Mouse (Mus musculus) liver, embryonic 15.5 days (tissue): ENCODE measurements around the gene Olr1. TPM values are rescaled to one million over a fixed set of nuclear protein-coding genes. Genes with fewer than 3 reads are reported as not detected.

Source experiments
- ATAC-seq: fragments of 200-750 bp; cut with Nextera tagmentation; 2 replicates; pipeline ENCODE4 v1.8.0; 2017; ENCODE audit warnings: moderate number of reproducible peaks, mild to moderate bottlenecking, moderate library complexity; ENCODE audit not compliant: insufficient read depth
- H3K27ac ChIP-seq: fragments of 300-500 bp; sonication (generic); replicated peaks from 2 replicates; pipeline ENCODE4 v1.5.1; 2015; ENCODE audit warnings: mild to moderate bottlenecking, inconsistent platforms
- H3K27me3 ChIP-seq: fragments of 300-500 bp; sonication (generic); 2 replicates; pipeline ENCODE4 v1.6.1; 2015; ENCODE audit warnings: mild to moderate bottlenecking, inconsistent platforms
- H3K36me3 ChIP-seq: fragments of 300-500 bp; sonication (generic); replicated peaks from 2 replicates; pipeline ENCODE4 v1.6.1; 2015; ENCODE audit warnings: moderate library complexity, mild to moderate bottlenecking, inconsistent platforms
- H3K4me1 ChIP-seq: fragments of 300-500 bp; sonication (generic); replicated peaks from 2 replicates; pipeline ENCODE4 v1.6.1; 2015; ENCODE audit warnings: inconsistent platforms
- H3K4me2 ChIP-seq: fragments of 300-500 bp; sonication (generic); 2 replicates; pipeline ENCODE4 v1.6.1; 2015; ENCODE audit warnings: moderate library complexity, mild to moderate bottlenecking, inconsistent platforms
- H3K4me3 ChIP-seq: fragments of 300-500 bp; sonication (generic); replicated peaks from 2 replicates; pipeline ENCODE4 v1.5.1; 2015; ENCODE audit warnings: mild to moderate bottlenecking, inconsistent platforms
- H3K9ac ChIP-seq: fragments of 300-500 bp; sonication (generic); 2 replicates; pipeline ENCODE4 v1.6.1; 2015; ENCODE audit warnings: moderate library complexity, mild to moderate bottlenecking, inconsistent platforms
- H3K9me3 ChIP-seq: fragments of 300-500 bp; sonication (generic); replicated peaks from 2 replicates; pipeline ENCODE4 v1.6.1; 2016; ENCODE audit warnings: inconsistent platforms
- WGBS: fragments of 180-500 bp; shearing (Covaris S2); methylation state at CpG from one replicate; pipeline ENCODE4 v1.1.7; 2015; ENCODE audit warnings: mixed read lengths; ENCODE audit not compliant: insufficient replicate concordance; 5-methylcytosine and 5-hydroxymethylcytosine counted together
- polyA plus RNA-seq: library from polyadenylated mRNA; unstranded; fragments of >200 nt; fragmentation: Nextera tagmentation; extraction: Ambion mirVana; gene quantifications from 2 replicates; pipeline ENCODE4 v1.2.1, GENCODE M21; 2015

Gene Olr1
- polyA plus RNA-seq, 1 experiment from 2014 or later, result 1.3 TPM

DNA sequence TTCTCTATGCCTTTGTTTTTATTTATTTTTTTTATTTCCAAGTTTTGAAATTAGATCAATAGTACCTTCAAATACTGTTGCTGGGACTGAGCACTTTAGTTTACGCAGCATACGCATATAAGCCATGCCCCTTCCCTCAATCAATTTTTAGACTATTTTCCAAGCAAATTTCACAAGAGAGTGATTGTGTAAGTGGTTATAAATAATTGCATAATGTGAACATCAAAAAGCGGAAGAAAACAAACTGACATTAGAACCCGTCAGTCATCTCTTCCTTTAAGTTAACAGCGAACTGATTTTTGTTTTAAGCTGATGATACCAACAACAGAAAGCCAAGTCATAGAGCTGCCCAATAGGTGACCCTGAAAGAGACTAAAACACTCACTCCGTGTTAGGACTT lies 35.6 kb downstream of the Olr1 start:
- 67% methylated on average over 6 of the region's 6 CpGs for WGBS
- Histone ChIP-seq H3K4me2 (no peak overlapping the region), H3K27ac (no peak overlapping the region), H3K9me3 (no peaks in the 10 kb centered on the region), H3K27me3 (no peaks in the 10 kb centered on the region), H3K9ac (no peak overlapping the region), H3K4me3 (no peak overlapping the region), H3K36me3 (no peaks in the 10 kb centered on the region), H3K4me1 (no peaks in the 10 kb centered on the region)
- ATAC-seq, result no peak

DNA sequence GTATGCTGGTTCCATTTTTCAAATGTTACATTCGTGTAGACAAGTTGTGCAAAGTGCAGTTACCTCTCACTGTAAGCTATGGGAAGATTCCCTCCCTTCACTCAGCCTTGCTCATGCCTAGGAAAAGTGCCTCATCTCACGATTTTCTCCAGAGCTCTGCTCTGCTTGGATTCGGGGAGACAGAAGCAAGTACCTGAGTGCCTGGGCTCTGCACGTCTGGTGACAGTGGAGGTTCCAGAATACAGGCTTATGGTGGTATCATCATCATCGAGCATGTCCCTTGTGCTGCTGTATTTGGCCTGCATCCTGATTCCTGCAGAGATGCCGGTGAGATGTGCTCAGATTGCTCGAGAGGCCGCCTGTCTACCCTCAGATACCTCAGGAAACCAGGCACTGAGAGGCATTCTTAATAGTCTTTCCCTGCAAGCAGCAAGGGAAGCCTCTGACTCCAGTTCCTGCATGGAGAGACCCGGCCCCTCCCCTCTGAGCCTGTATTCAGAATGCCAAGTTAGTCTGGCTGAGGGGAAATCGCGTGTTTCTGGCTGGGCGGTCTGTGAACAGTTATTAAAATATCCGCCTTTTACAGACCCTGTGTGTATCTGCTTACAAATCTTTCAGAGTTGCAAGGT lies 55.4 kb downstream of the Olr1 start, which contains the start of gene Clec1a:
TSS of gene Clec1a (minus strand) at position 590 of the 629 bp plus-strand sequence.
- H3K9ac ChIP-seq, result no peak within 1 kb of the TSS
- no peak within 1 kb of the TSS for H3K4me3 ChIP-seq
- H3K27ac ChIP-seq, result no peak within 1 kb of the TSS
- no peaks in the 10 kb centered on the region for H3K4me1 ChIP-seq
- H3K36me3 ChIP-seq, result no peaks in the 10 kb centered on the region
- ATAC-seq, result no peak
- H3K27me3 ChIP-seq, result no peaks in the 10 kb centered on the region
- H3K4me2 ChIP-seq, result no peak within 1 kb of the TSS
- no peaks in the 10 kb centered on the region for H3K9me3 ChIP-seq
- 41% methylated on average over 13 of the region's 13 CpGs for WGBS

DNA sequence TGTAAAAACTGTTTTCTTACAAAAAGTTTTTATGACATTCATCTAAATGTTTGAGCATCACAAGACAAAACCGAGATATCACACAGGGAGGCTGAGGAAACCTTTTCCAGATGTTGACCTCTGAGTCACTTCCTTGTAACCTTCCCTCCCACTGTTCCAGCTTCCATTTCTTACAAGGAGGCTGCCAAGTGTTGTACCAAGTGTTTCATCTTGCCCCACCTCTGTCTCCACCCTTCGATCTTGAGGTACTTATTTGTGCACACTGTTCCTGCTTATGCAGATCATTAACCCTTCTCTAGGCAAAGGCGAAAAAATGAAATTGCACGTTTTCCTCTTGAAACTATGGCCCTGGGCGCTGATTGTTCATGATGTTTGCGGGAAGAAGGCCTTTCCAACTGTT lies 57.2 kb downstream of the Olr1 start:
- WGBS, result 64% methylated on average over 6 of the region's 6 CpGs
- no peaks in the 10 kb centered on the region for H3K4me1 ChIP-seq
- no peak overlapping the region for H3K4me2 ChIP-seq
- no peaks in the 10 kb centered on the region for H3K27me3 ChIP-seq
- ATAC-seq, result no peak
- no peaks in the 10 kb centered on the region for H3K36me3 ChIP-seq
- H3K9me3 ChIP-seq, result no peaks in the 10 kb centered on the region
- H3K4me3 ChIP-seq, result no peak overlapping the region
- no peak overlapping the region for H3K27ac ChIP-seq
- no peak overlapping the region for H3K9ac ChIP-seq

DNA sequence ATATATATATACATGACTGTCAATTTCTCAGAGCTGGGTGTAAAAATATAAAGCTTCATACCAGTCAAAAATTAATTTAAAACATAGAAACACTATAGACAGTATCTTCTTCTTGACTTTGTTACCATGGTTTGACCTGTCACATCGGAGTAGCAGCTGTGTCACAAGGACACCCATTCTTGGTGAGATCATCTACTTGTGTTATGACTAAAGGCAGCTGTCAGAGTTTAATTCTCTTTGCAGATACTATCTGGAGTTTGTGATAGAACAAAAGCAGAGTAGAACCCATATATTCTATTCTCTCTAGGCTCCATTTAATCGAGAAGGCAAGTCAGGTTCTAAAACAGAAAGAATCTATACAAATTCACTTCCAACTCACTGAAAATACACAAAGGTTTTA lies 68.9 kb downstream of the Olr1 start:
- ATAC-seq, result no peak
- Histone ChIP-seq H3K27me3 (no peaks in the 10 kb centered on the region), H3K4me3 (no peak overlapping the region), H3K27ac (no peak overlapping the region), H3K9me3 (no peaks in the 10 kb centered on the region), H3K4me1 (no peaks in the 10 kb centered on the region), H3K36me3 (no peaks in the 10 kb centered on the region), H3K4me2 (no peak overlapping the region), H3K9ac (no peak overlapping the region)
- WGBS, result 76% methylated on average over 2 of the region's 2 CpGs

DNA sequence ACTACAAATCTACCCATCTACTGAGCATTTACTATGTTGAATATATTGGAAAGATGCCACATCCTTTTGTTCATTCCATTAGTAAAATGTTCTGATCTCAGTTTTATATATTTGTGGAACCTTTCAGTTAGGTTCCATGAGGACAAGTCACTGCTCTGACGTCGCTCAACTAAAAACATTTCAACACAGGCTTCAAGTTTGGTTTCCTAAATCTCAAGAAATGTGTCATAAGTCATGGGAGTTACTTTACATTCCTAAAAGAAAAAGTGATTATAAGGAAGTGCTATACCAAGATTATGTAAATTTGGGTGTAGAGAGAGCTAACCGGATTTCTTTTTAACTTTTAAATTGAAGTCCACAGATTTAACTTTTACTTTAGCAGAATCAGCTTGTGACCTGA lies 70.9 kb downstream of the Olr1 start:
- Histone ChIP-seq H3K4me3 (no peak overlapping the region), H3K9me3 (no peaks in the 10 kb centered on the region), H3K27me3 (no peaks in the 10 kb centered on the region), H3K27ac (no peak overlapping the region), H3K9ac (no peak overlapping the region), H3K36me3 (no peaks in the 10 kb centered on the region), H3K4me2 (no peak overlapping the region), H3K4me1 (no peaks in the 10 kb centered on the region)
- no peak for ATAC-seq
- WGBS, result 61% methylated on average over 3 of the region's 3 CpGs

Other genes starting within 250 kb of the Olr1 start
- 0.93 and 1.2 TPM in 2 replicates for gene Cd69, start 231.7 kb downstream of the Olr1 start, polyA plus RNA-seq
- not detected in 2 replicates for gene 4922502D21Rik, start 175.4 kb downstream of the Olr1 start, polyA plus RNA-seq
- 13.6 and 14.5 TPM in 2 replicates for gene Clec12a, start 164.5 kb downstream of the Olr1 start, polyA plus RNA-seq
- gene Clec12b, start 121.3 kb downstream of the Olr1 start, polyA plus RNA-seq, result 0.06 and 0.08 TPM in 2 replicates
- 23.6 and 27.2 TPM in 2 replicates for gene Clec1b, start 109.9 kb downstream of the Olr1 start, polyA plus RNA-seq
- gene Clec9a, start 98.3 kb downstream of the Olr1 start, polyA plus RNA-seq, result 0.22 and 0.25 TPM in 2 replicates
- gene Clec1a, start 55.2 kb downstream of the Olr1 start, polyA plus RNA-seq, result 0.40 and 0.41 TPM in 2 replicates
- 0.02 TPM in 1 of 2 replicates, not detected in the other for gene Tmem52b, start 5.4 kb upstream of the Olr1 start, polyA plus RNA-seq
- gene Gabarapl1, start 26.0 kb upstream of the Olr1 start, polyA plus RNA-seq, result 26.3 and 27.7 TPM in 2 replicates
- 0.07 TPM in 1 of 2 replicates, not detected in the other for gene Klre1, start 70.7 kb upstream of the Olr1 start, polyA plus RNA-seq
- 0.70 and 0.76 TPM in 2 replicates for gene Klrd1, start 84.6 kb upstream of the Olr1 start, polyA plus RNA-seq
- 0.54 and 0.93 TPM in 2 replicates for gene Klrk1, start 116.7 kb upstream of the Olr1 start, polyA plus RNA-seq
- gene Klrc3, start 136.2 kb upstream of the Olr1 start, polyA plus RNA-seq, result not detected in 2 replicates
- gene Klrc2, start 153.5 kb upstream of the Olr1 start, polyA plus RNA-seq, result not detected in 2 replicates
- 0.22 and 0.33 TPM in 2 replicates for gene Klrc1, start 171.8 kb upstream of the Olr1 start, polyA plus RNA-seq
- gene Klri1, start 210.0 kb upstream of the Olr1 start, polyA plus RNA-seq, result not detected in 2 replicates
- gene Klri2, start 233.3 kb upstream of the Olr1 start, polyA plus RNA-seq, result 0.02 TPM in 1 of 2 replicates, not detected in the other